Mouse (Mus musculus) kidney, postnatal 10 days (tissue): Measurements from ENCODE around the gene Tmem229b.
A peak's percentile ranks its signal among the peaks of the same experiment; 100 is the strongest.
"Not testable (repeated sequence)": the region's sequence is repeated elsewhere in the genome, so short reads cannot be mapped to it uniquely, and the experiment has no call there.

Experiments used
- DNase-seq: peaks from one replicate; pipeline ENCODE4 v3.0.0; 2021; ENCODE audit warnings: mixed read lengths

Gene Tmem229b

DNA sequence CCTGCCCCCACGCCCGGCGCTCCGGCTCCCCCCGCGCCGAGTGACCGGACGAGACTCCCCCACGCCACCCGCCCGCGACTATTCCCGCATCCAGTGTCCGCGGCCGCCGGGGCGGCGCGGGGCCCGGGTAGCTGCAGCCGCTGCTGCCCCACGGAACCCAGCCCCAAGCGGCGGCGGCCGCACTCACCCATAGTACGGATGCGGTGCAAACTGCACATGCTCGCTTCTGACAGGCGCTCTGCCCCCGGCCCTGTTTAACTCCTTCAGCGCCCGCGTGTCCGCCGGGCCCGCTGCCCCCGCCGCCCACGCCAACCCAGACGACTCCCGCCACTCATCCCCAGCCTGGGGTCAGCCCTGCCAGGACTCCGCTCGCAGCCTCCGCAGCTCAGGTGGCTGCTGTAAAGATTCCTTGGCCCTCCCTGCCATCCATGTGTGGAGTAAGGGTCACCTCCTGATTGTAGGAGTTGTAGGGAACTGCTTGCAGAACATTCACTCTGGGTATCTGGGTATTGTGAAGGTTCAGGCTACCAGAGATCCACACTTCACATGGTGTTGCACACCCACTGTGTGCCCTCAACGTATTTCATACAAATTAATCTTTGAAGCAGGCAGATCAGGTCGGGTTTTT is at the start of gene Tmem229b:
Gene Tmem229b, minus strand, starts transcription at position 502 of the 628 bp plus-strand sequence.
- DNase-seq: peak; percentile 72

DNA sequence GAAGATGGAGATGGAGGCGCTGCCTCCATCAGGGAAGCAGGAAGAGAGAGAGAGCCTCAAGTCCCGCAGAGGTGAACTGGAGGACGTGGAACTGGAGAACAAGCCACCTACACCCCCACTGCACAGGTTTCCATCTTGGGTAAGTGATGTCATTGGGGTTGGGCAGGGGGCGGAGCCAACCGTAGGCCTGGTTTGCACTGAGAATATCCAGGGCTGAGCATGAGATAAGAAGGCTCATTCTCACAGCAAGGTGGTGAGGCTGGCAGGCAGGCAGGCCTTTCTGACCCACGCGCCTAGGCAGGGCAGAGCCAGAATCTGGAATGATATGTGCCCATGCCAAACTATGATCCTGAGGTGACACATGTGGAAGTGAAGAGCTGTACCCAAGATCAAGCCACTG is 47.8 kb upstream of the Tmem229b start:
- no peak for DNase-seq

DNA sequence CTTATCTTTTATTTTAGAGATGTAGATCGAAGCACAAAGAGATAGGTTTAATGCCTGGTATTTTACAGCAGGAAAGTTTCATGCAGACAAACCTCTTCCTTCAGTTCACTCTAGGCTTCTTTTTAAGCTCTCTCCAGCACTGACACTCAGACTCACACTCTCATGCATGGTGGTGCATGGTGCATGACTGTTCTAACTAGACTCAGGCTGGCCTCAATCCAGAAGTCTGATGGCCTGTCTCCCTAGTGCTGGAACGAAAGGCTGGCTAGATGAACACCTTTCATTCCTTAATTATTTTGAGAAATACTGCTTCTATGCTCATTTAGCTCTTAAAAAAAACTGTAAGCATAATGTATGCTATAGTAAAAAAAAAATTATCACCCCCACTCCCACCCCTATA is 44.6 kb upstream of the Tmem229b start:
- peak; percentile 56 for DNase-seq

DNA sequence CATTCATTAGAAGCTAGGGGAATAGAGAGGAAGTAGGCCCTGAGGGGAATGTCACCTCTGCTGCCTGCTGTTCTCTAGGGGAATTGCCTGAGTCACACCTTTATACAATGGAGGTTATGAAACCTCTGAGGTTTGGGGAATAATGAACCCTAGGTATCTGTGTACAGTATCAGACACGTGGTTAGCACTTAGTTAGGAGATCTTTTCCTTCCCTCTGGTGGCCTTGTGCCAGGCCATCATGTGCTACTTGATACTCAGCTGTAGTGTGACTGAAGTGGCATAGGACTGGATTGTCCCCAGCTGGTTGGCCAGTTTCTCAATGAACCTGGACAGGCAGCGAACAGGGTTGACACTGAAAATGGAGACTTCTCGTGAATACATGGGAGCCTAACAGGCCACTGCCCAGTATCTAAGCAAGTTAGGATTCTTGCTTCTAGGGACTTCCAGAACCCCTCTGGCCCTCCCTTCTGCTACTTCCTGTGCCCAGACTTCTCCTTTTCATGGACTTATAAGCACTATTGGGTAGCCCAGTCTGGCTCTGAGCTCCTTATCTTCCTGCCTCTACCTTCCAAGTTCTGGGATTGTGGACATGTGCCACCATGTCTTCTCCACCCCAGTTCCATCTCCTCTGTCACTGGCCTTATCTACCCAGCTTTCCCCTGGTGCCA is 43.3 kb upstream of the Tmem229b start:
- DNase-seq: peak; percentile 28

DNA sequence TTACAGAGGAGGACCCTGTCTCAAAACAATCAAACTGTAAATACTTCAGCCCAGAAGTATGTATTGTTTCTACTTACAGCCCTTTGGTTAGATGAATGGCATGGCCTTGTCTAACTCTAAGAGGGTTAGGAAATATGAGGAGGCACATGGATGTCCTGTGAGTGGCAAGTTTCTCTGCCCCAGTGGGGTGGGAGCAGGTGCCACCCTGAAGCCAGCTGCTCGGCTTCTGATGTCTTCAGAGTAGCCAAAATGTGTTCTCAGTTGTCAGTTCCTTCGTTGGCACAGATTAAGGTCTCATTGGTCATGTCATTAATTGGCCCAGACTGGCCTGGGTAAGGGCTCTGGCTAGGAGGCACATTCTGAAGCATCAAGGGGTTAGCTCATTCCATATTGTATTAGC is 42.4 kb upstream of the Tmem229b start:
- DNase-seq: no peak

DNA sequence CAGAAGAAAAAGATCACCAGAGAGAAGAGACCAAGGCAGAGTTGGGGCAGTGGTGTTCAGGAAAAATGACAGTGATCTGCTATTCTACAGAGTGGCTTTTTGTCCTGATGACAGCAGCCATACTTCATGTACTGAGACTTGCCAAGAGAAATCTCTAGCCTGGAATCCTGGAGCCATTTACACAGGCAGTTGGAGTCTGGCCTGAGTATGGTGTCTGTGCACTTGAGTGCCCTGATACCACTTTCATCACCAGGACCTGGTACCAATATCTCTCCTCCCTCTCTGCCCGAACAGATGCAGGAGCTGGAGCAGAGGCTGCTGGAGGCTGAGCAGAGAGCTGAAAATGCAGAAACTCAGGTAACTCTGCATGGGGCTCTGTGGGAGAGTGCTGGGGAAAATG is 41.5 kb upstream of the Tmem229b start:
- DNase-seq: no peak

DNA sequence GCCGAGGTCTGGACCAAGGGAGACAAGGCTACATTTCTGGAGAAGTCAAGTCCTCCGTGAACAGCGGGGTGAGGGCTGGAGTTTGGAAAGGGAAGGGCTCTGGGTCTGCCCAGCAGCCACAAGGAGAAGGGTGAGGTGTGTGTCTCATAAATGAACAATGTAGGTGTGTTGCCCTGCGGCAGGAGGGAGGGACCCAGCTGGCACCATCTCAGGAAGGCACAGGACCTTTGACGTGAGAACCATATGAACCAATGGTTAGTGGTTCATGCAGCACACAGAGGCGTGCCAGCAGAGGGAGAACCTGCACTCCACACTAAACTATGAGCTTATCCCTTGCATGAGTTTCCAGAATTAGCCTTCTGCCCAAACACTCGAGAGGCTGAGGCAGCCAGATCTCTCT is 39.8 kb upstream of the Tmem229b start:
- DNase-seq: no peak

DNA sequence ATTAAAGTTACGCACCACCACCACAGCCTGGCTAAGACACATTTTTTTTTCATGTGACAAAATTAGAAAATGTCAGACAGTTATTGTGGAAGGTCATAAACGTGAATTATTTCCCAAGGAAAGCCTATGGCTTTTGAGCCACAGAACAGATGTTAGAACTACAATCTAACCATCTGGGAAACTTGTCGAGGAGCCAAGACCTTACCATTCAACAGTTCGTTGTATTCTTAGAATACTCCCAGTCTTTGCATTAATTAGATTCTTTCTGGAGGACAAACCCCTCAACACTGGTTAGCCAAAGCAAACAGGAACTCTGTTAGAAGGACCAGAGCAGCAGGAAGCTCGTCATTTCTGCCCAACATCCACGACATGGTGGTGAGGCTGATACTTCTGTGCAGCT is 38.7 kb upstream of the Tmem229b start:
- DNase-seq: no peak

DNA sequence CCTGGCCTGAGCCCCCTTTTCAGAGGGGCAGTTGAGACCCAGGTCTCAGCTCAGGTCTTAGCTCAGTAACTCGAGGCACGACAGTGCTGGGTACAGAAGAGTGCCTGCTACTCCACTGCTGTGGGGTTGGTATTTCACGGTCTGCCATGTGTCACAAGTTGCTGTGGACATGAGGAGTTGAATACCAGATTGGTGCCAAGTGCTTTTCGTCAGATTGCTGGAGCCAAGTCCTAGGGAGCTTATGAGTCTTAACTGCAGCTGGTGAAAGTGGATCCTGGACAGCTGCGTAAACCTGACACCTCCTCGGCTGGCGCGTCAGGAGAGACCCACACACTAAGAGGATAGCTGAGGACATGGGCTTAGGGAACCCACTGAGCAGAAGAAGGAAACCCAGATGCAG is 37.2 kb upstream of the Tmem229b start:
- DNase-seq: no peak

DNA sequence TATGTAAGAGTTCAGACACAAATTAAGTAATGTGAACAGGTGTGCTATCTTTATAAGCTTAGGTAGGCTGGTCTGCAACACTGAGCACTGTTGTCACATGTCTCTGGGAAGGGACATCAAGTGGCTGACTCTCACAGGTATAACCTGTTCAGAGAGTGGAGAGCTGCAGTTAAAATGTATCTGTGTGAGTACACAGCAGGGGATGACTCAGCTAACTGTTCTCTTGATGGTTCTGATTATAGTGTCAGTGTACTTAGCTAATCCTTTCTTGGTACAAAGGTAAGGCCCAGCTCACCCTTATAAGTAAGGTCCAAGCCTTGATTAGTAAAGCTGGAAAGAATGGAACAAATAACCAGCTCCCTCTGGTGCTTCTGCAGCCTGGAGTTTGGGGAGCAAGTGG is 34.0 kb upstream of the Tmem229b start:
- no peak for DNase-seq

DNA sequence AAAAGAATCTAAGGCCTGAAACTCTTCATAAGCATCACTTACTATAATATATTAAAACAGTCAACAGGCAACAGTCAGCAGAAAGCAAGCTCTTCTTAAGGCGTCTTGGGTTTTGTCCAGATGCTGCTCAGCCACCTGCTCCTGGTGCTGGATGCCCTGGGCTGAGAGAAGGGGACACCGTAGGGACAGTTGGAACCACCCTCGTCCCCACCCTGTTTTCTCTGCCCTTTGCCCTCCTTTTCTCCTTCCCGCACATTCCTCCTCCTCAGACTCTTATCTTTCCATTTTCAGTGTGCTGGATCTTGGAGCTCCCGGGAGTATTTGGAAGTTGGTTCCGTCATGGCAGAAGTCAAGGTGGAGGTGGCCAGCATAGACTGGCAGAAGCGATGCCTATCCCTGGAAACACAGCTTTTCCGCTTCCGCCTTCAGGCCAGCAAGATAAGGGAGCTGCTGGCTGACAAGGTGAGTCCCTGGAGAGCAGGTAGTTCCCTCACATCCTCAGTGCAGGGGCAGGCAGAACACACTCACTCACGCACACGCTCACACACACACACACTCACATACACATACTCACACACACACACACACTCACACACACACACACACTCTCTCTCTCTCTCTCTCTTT is 32.9 kb upstream of the Tmem229b start:
- DNase-seq: no peak

DNA sequence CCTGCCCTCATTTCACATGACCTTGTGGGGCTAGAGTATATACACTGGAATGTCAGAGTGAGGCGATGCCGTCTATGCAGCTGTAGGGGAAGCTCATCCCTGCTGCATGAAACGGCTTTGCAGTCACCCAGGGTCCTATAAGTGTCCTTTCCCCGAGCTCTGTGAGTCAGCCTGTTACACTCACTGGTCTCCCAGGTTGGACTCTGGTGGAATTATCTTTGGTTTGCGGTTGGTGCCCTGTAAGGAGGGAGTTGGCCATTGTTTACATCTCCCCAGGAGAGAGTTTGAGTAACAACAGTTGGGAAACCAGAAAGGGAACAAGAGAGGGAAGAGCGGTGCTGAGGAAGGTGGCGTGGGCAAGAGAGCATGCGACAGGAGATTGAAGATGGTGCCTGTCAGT is 32.3 kb upstream of the Tmem229b start:
- DNase-seq: no peak

DNA sequence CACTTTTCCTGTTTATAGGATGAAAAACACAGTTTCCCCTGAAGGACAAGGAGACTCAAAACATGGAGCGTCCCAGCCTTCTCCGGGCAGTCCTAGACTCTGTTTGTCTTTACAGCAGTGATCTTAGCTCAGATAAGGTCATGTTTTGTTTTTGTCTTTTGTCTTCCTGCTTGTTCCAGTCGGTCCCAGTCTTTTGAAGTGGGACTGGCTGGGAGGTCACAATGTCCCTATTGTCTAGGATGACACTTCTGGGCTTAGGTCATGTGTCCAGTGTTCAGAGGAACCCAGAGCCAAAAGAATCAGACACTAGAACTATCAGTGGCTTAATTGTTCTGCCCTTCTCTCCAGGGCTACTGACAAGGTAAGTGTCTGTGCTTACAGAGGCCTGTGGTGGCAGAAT is 27.9 kb upstream of the Tmem229b start:
- DNase-seq: no peak

DNA sequence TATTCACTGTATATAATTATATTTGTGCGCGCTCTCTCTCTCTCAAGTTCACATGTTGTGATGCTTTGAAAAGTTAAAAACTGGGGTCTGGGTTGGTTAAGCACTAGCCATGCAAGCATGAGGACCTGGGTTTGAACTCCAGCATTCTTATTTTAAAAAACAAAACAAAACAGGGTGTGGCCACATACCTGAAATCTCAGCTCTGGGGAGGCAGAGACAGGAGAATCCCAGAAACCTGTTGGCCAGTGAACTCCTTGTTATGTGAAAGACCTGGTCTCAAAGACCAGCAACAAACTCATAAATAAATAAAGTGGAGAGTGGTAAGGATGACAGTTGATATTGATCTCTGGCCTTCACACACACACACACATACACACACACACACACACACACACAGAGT is 26.9 kb upstream of the Tmem229b start:
- no peak for DNase-seq

DNA sequence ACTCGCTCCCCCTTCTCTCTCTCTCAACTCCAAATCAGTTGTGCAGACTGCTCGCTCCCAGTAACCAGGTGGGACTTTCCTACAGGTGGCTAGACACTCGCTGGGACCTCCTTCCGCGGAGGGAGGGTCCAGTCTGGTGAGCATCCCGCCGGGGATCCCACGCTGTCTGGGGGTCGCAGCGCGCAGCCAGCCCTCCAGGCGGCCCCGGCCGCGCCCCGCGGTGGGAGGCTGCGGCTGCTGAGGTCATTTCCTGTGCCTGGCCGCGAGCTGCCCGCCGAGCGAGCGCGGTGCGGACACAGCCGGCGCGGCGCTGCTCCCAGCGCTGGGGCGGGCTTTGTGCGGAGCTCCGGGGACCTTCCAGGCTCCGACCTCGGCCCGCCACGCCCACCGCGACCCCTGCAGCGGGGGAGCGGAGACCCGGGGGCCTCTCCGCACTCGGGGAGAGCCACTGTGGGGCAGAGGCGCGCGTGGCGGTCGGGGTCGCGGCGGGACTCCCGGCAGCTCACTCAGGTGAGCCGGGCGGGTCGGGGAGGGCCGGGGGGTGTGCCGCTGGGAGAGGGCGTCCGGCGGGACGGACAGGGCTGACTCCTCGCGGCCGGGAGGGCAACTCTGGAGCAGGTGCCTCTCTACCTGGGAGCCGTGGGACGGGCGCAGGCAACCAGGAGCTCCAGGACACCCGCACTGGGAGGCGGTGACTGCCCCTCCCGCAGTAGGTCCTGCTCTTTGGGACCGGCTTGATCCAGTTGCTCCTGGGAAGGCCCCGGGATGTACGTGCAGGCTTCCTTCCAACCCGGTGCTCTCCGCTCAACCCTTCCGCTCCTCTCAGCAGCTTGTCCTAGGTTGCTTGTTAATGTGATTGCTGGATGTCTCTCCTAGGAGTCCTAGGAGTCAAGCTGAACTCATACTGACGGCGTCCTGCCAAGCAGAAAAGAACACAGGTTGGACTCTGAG is 21.8 kb upstream of the Tmem229b start, which contains the start of gene Plekhh1:
Gene Plekhh1, plus strand, starts transcription at position 253 of the 951 bp plus-strand sequence.
- peak; percentile 81 for DNase-seq

DNA sequence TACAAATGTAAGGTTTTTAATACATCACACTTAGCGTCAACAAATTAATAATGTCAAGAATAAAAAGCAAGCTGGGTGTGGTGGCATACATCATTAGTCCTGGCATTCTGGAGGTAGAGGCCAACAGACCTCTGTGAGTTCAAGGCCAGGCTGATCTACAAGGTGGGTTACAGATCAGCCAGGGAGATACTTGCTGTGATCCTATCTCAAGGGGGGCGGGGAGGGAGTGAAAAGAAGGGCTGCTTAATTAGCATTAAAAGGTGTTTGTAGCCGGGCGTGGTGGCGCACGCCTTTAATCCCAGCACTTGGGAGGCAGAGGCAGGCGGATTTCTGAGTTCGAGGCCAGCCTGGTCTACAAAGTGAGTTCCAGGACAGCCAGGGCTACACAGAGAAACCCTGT is 20.1 kb upstream of the Tmem229b start:
- not testable (repeated sequence) for DNase-seq

DNA sequence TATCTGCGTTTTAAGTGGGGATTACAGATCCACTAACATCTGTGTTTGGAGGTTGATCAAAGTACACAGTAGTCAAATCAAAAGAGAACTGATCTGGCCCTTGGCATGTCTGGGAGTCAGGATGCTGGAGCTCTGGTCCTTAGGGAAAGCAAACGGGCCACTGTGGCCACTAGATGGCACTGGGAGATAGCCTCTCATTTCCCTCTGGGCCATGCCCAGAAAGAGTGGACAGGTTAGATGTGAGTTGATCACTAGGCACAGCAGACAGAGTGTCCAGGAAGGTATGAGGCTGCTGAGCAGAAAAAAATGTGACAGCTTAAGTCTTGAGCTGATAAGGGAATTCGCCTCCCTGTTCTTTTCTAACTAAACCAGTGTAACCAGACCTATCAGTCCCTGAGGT is 15.5 kb upstream of the Tmem229b start:
- DNase-seq: peak; percentile 82

DNA sequence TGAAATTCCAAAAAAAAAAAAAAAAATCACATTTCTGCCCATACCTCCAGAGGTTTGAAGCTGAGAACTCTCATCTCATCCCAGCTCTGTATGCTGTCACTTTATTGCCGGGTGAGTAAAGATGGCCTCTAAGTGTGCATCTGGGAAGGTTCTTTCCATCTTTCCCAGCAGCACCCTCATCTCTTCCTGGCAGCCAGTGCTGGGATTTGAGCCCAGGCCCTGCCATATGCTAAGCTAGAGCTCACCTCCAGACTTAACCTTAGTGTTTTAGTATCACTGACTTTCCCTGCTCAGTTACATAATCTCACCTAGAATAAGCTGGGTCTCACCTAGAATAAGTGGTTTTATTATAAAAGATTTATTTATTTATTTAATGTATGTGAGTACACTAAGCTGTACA is 14.5 kb upstream of the Tmem229b start:
- DNase-seq: no peak

DNA sequence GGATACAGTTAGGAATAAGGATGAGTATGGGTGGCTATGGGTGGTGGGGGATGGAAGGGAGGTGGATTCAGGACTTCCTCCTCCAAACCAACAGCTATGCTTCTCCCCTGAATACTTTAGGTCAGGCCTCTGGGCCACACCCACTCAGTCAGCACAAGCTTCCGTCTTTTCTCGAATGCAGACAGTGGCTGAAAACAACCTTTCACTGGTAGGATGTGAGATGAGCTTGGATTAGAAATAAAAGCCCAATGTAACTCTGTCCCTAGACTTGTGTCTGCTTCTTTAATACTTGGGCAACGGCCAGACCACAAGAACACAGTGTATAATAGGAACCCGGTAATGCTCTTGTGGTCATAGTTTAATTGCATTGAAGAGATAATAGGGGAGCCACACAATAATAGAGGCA is 10.6 kb upstream of the Tmem229b start:
- no peak for DNase-seq

DNA sequence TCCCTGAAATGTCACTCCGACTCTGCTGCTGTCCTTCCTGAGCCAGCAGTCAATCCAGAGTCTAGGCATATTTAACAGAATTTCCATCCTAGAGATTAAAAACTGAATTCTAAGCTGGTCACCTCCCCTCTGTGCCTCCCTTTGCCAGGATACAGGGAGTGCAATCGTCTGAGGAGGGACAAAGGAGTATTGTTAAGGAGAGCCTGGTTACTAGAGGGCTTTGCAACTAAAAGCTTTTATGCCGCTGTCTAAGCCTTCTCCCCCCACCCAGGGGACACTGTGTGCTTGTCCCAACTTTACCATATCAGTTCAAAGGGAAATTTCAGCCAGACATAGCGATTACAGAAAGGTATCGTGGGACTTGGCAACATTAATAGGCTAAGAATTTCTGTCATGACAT is 8.7 kb upstream of the Tmem229b start:
- DNase-seq: no peak

DNA sequence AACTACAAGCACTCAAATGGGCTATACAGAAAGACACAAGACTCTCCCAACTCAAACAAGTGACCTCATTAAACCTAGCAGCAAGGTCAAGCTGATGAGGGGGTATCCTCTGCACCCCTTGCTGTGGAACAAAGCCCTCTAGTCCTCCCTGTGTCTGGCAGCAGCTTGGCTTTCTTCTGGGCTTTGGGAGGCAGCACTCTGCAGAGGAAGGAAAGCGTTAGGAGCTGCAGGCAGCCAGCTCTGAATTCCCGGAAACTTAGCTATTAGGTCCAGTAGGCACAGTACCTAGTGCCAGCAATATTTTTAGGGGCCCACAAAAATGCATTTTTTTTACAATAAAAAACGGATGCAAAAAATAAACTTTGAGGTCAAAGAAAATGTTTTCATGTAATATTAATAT is 3.1 kb upstream of the Tmem229b start:
- peak; percentile 22 for DNase-seq

DNA sequence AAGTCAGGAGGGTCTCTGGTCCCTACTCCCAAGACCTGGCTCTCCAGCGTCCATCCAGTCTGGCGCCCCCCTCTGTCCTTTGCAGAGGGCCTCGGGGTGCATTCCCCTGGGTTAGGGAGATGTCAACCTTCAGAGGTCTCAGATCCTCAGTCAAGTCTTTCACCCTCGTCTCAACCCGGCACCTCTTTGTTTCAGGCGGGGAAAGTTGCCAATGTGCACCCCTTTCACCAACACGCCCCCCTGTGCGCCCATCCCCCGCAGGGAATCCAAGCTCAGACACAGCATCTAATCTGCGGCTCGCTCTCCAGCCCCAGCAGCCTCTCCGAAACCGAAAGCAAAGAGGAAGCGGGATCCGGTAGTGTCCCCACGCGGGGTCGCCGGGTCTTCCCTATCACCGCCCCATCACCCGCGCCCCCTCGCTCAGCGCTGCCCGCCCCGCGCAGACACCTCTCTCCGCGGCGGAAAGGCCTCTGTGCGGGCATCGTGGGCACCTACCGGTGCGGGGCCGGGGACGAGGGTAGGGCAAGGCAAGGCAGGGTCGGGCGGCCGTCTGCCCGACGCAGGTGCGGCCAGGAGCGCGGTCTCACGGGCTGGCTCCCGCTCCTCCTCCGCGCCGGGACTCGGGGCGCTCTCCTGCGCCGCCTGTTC is 825 bp downstream of the Tmem229b start:
- DNase-seq: peak; percentile 71

DNA sequence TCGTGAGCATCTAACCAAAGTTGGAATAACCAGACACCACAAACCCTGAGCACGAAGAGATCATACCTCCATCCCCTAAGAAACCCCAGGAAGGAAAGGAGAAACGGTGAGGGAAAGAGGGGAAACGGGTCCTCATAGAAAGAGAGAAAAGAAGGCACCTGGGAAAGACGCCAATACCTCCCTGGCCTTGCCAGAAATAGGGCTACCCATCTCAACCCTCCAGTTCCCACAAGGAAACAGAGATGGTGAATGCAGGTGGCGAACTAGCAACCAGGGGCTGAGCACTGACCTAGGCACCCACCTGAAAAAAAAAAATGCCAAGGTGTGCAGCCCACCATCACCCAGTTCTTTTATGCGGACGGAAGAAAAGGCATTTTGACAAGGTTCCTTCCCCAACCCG is 1.4 kb downstream of the Tmem229b start:
- no peak for DNase-seq
